Mouse (Mus musculus) lung, adult 2 months (tissue): ENCODE measurements around the gene Apbb2.

Experiments used
- CTCF ChIP-seq: fragments of 200-500 bp; IDR thresholded peaks from 2 replicates; pipeline ENCODE4 v1.5.1; 2011; ENCODE audit warnings: mild to moderate bottlenecking, low read length, control low read depth; ENCODE audit not compliant: insufficient read depth
- POLR2A ChIP-seq: fragments of 200-500 bp; IDR thresholded peaks from 2 replicates; pipeline ENCODE4 v1.6.1; 2011; ENCODE audit warnings: low read depth, mild to moderate bottlenecking, control low read depth, low read length, borderline replicate concordance; ENCODE audit errors: extremely low read depth

GRCm38 (mm10) chr5:66514659-66515058 is 103.9 kb downstream of the Apbb2 start:
- TF ChIP-seq CTCF (no peak), POLR2A (no peak)
